Mouse (Mus musculus) forebrain, embryonic 11.5 days (tissue): Measurements from ENCODE around the gene Stpg3. TPM values are rescaled to one million over a fixed set of nuclear protein-coding genes. Genes with fewer than 3 reads are reported as not detected.

Source experiments
- ATAC-seq: fragments of 200-750 bp; cut with Nextera tagmentation; replicated peaks from 2 replicates; pipeline ENCODE4 v1.8.0; 2017; ENCODE audit warnings: moderate TSS enrichment; ENCODE audit not compliant: low FRiP score
- DNase-seq: peaks from one replicate; pipeline ENCODE4 v3.0.0-alpha.2; 2017; ENCODE audit warnings: low spot score
- H3K27ac ChIP-seq: fragments of 300-500 bp; sonication (generic); 2 replicates; pipeline ENCODE4 v1.5.1; 2014; ENCODE audit warnings: low read depth, low read length
- H3K27me3 ChIP-seq: fragments of 300-500 bp; sonication (generic); 2 replicates; pipeline ENCODE4 v1.6.1; 2014; ENCODE audit warnings: mild to moderate bottlenecking, low read length, mixed read lengths; ENCODE audit not compliant: control insufficient read depth, insufficient read depth
- H3K36me3 ChIP-seq: fragments of 300-500 bp; sonication (generic); 2 replicates; pipeline ENCODE4 v1.6.1; 2014; ENCODE audit warnings: mild to moderate bottlenecking, low read length, moderate library complexity, mixed read lengths; ENCODE audit not compliant: control insufficient read depth, insufficient read depth
- H3K4me1 ChIP-seq: fragments of 300-500 bp; sonication (generic); replicated peaks from 2 replicates; pipeline ENCODE4 v1.6.1; 2014; ENCODE audit warnings: low read length, mixed read lengths; ENCODE audit not compliant: control insufficient read depth, insufficient read depth
- H3K4me2 ChIP-seq: fragments of 300-500 bp; sonication (generic); 2 replicates; pipeline ENCODE4 v1.6.1; 2014; ENCODE audit warnings: low read depth, mild to moderate bottlenecking, low read length, moderate library complexity, mixed read lengths; ENCODE audit not compliant: severe bottlenecking
- H3K4me3 ChIP-seq: fragments of 300-500 bp; sonication (generic); 2 replicates; pipeline ENCODE4 v1.5.1; 2014; ENCODE audit warnings: low read depth, low read length
- H3K9ac ChIP-seq: fragments of 300-500 bp; sonication (generic); 2 replicates; pipeline ENCODE4 v1.6.1; 2014; ENCODE audit warnings: low read length
- H3K9me3 ChIP-seq: fragments of 300-500 bp; sonication (generic); 2 replicates; pipeline ENCODE4 v1.6.1; 2016; ENCODE audit warnings: low read length, mixed read lengths; ENCODE audit not compliant: control insufficient read depth
- WGBS: fragments of 180-500 bp; shearing (Covaris S2); extraction: QIAGEN DNeasy Blood & Tissue Kit; methylation state at CpG from one replicate; pipeline ENCODE4 v1.1.7; 2014; 5-methylcytosine and 5-hydroxymethylcytosine counted together
- polyA plus RNA-seq: library from polyadenylated mRNA; unstranded; fragments of >200 nt; fragmentation: Nextera tagmentation; extraction: Ambion mirVana; gene quantifications from 2 replicates; pipeline ENCODE4 v1.2.1, GENCODE M21; 2014

Gene Stpg3
- polyA plus RNA-seq, 1 experiment from 2014 or later: not detected

GRCm38 (mm10) chr2:25240310-25240709, 25.9 kb upstream of the Stpg3 start:
- WGBS: 49% methylated on average over 8 of the region's 8 CpGs
- H3K27me3 ChIP-seq: peaks cover 6% of the 10 kb centered on the region; the same call in 1 of the 2 replicates
- peak overlapping the region; percentile 97 for H3K4me2 ChIP-seq
- peak; percentile 10 for ATAC-seq
- H3K27ac ChIP-seq: no peak overlapping the region
- H3K4me3 ChIP-seq: no peak overlapping the region
- no peaks in the 10 kb centered on the region for H3K9me3 ChIP-seq
- no peaks in the 10 kb centered on the region for H3K36me3 ChIP-seq
- no peaks in the 10 kb centered on the region; the same call in 1 of the 2 replicates for H3K4me1 ChIP-seq
- H3K9ac ChIP-seq: 0 out of 2 replicates have a peak overlapping the region, but pooled peaks have one; percentile 43
- no peak for DNase-seq

DNA sequence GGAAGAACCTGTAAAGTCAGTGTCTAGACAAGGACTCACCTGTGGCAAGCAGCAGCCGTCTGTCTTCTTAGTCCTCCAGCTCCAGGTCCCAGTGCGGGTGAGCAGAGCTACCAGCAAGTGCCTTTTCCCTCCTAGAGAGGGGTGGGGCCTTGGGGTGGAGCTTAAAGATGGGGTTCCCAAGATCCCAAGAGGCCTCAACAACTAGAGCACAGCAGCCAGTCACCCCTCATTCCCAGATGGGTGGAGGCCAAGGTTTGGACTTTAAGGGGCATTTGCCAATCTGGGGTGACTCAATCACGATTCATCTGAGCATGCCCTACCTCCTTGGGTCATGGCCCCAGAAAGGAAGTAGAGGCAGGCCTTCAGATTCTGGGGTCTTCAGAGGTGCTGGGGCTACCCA, 25.3 kb upstream of the Stpg3 start:
- peaks cover 6% of the 10 kb centered on the region; the same call in 1 of the 2 replicates for H3K27me3 ChIP-seq
- H3K36me3 ChIP-seq: no peaks in the 10 kb centered on the region
- H3K4me1 ChIP-seq: no peaks in the 10 kb centered on the region; the same call in 1 of the 2 replicates
- no peak overlapping the region for H3K4me3 ChIP-seq
- no peak overlapping the region for H3K9ac ChIP-seq
- DNase-seq: no peak
- no peaks in the 10 kb centered on the region for H3K9me3 ChIP-seq
- H3K4me2 ChIP-seq: no peak overlapping the region
- no peak overlapping the region for H3K27ac ChIP-seq
- WGBS: 85% methylated on average over 3 of the region's 3 CpGs
- ATAC-seq: no peak

DNA sequence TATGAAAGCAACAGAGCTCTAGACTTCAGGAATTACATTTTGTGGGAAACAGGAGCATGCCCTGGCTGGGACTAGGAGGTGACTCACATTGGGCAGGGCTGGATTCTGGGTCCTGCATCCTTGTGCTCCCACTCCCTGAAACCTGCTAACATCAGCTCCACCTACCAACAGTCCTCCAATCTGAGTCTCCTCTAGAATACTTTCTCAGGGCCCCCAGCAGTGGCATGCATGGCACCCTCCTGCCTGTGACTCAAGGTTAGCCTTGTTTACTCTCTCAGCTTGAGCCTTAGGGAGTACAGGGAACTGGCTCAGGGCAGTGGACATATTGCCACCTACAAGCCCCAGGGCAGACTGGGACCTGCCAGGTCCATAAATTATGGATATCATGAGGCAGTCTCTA, 23.7 kb upstream of the Stpg3 start:
- H3K9ac ChIP-seq: no peak overlapping the region; the same call in 1 of the 2 replicates
- no peaks in the 10 kb centered on the region for H3K36me3 ChIP-seq
- ATAC-seq: no peak
- H3K9me3 ChIP-seq: no peaks in the 10 kb centered on the region
- H3K27ac ChIP-seq: no peak overlapping the region
- H3K4me2 ChIP-seq: no peak overlapping the region
- H3K4me1 ChIP-seq: no peaks in the 10 kb centered on the region; the same call in 1 of the 2 replicates
- no peak overlapping the region for H3K4me3 ChIP-seq
- no peak for DNase-seq
- H3K27me3 ChIP-seq: peaks cover 6% of the 10 kb centered on the region; the same call in 1 of the 2 replicates

DNA sequence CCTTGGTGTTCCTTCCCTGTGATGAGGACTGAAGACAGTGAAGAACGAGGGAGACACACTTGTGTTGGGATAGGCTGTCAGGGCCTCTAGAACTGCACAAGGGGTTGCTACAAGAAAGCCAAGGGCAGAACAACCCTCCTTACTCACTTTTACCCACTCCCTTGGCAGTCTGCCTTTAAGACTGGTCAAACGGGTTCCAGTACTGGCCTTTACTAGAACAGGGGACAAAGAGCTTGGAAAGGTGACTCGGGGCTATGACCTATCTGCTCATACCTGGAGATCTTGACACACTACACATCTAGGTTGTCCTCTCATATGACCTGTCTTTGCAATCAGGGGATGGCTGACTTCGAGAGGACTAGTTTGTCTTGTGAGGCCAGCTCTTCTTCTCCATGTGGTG, 23.1 kb upstream of the Stpg3 start:
- H3K27ac ChIP-seq: no peak overlapping the region
- WGBS: 69% methylated on average over 4 of the region's 4 CpGs
- no peaks in the 10 kb centered on the region; the same call in 1 of the 2 replicates for H3K4me1 ChIP-seq
- DNase-seq: no peak
- no peak overlapping the region for H3K4me3 ChIP-seq
- H3K9ac ChIP-seq: no peak overlapping the region
- H3K27me3 ChIP-seq: peaks cover 6% of the 10 kb centered on the region; the same call in 1 of the 2 replicates
- no peak for ATAC-seq
- H3K36me3 ChIP-seq: no peaks in the 10 kb centered on the region
- no peaks in the 10 kb centered on the region for H3K9me3 ChIP-seq
- H3K4me2 ChIP-seq: no peak overlapping the region

DNA sequence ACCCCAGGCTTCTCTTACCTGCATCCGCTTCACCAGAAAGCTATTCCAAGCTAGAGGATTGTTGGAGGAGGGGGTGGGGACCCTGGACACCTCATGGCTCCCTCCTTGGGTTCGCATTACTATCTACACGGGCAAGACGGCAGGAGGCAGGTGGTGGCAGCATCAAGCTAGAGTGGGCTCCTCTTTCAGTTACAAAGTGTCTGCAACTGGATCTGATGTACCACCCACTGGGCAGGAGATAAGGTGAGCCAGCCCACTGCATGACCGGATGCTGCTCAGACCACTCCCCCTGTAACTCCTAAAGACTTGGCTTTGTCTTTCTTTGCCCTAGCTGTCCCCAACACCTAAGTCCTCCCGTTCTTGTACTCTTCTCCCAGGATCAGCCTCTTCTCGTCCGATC, 22.2 kb upstream of the Stpg3 start, which contains the start of gene Rnf224:
Gene Rnf224 (minus strand): TSS at position 174 of the 400 bp plus-strand sequence.
- DNase-seq (no peak), ATAC-seq (no peak)
- Histone ChIP-seq H3K9ac (no peak within 1 kb of the TSS), H3K27me3 (peaks cover 5% of the 10 kb centered on the region; the same call in 1 of the 2 replicates), H3K4me1 (no peaks in the 10 kb centered on the region; the same call in 1 of the 2 replicates), H3K4me3 (no peak within 1 kb of the TSS), H3K4me2 (no peak within 1 kb of the TSS), H3K27ac (no peak within 1 kb of the TSS), H3K36me3 (no peaks in the 10 kb centered on the region), H3K9me3 (no peaks in the 10 kb centered on the region)
- WGBS: 43% methylated on average over 8 of the region's 8 CpGs

- DNase-seq: no peak
- WGBS: 83% methylated on average over 5 of the region's 5 CpGs
- H3K4me3 ChIP-seq: no peak overlapping the region
Measured at GRCm38 (mm10) chr2:25234551-25235220, 20.2 kb upstream of the Stpg3 start.

GRCm38 (mm10) chr2:25234050-25234449, 19.6 kb upstream of the Stpg3 start, which contains the start of gene Slc34a3:
Gene Slc34a3 (minus strand): TSS chr2:25234364.
- Histone ChIP-seq H3K4me3 (no peak within 1 kb of the TSS), H3K27ac (no peak within 1 kb of the TSS), H3K36me3 (no peaks in the 10 kb centered on the region), H3K9me3 (no peaks in the 10 kb centered on the region), H3K9ac (no peak within 1 kb of the TSS), H3K4me2 (no peak within 1 kb of the TSS), H3K4me1 (no peaks in the 10 kb centered on the region), H3K27me3 (no peaks in the 10 kb centered on the region)
- ATAC-seq (no peak), DNase-seq (no peak)
- 89% methylated on average over 3 of the region's 3 CpGs for WGBS

More at GRCm38 (mm10) chr2:25234551-25235220, 20.2 kb upstream of the Stpg3 start:
- no peaks in the 10 kb centered on the region for H3K27me3 ChIP-seq
- no peaks in the 10 kb centered on the region for H3K4me1 ChIP-seq
- H3K4me2 ChIP-seq: no peak overlapping the region
- no peak for ATAC-seq
- H3K9me3 ChIP-seq: no peaks in the 10 kb centered on the region
- no peak overlapping the region for H3K9ac ChIP-seq
- H3K27ac ChIP-seq: no peak overlapping the region
- no peaks in the 10 kb centered on the region for H3K36me3 ChIP-seq

DNA sequence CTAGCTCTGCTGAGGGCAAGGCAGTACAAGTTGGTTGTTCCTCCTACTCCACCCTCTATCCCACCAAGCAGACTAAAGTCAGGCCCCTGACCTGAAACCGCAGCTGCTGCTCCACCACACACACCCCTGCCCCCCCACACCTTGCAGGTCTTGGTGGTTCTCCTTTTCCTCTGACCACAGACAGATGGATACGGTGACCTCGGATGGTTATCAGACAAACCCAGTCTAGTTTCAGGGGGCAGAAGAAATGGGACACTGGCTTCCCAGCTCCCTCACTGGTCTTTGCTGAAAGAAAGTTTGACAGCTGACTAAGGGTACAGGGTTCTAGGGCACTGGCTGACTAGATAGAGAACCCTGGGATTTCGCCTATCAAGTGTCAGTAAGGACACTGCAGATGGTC, 19.0 kb upstream of the Stpg3 start:
- ATAC-seq (no peak), DNase-seq (no peak)
- Histone ChIP-seq H3K9me3 (no peaks in the 10 kb centered on the region), H3K27me3 (no peaks in the 10 kb centered on the region), H3K27ac (no peak overlapping the region), H3K4me2 (no peak overlapping the region), H3K9ac (no peak overlapping the region), H3K4me1 (no peaks in the 10 kb centered on the region), H3K36me3 (no peaks in the 10 kb centered on the region), H3K4me3 (no peak overlapping the region)
- WGBS: 81% methylated on average over 4 of the region's 4 CpGs

GRCm38 (mm10) chr2:25231038-25231437, 16.6 kb upstream of the Stpg3 start:
- Histone ChIP-seq H3K4me2 (no peak overlapping the region), H3K9ac (no peak overlapping the region), H3K4me1 (no peaks in the 10 kb centered on the region), H3K27ac (no peak overlapping the region), H3K27me3 (no peaks in the 10 kb centered on the region), H3K36me3 (no peaks in the 10 kb centered on the region), H3K9me3 (no peaks in the 10 kb centered on the region), H3K4me3 (no peak overlapping the region)
- WGBS: 56% methylated on average over 12 of the region's 12 CpGs
- DNase-seq (no peak), ATAC-seq (no peak)
